ENCODE assay signal across 19 mouse cellular contexts in the genomic region with DNA sequence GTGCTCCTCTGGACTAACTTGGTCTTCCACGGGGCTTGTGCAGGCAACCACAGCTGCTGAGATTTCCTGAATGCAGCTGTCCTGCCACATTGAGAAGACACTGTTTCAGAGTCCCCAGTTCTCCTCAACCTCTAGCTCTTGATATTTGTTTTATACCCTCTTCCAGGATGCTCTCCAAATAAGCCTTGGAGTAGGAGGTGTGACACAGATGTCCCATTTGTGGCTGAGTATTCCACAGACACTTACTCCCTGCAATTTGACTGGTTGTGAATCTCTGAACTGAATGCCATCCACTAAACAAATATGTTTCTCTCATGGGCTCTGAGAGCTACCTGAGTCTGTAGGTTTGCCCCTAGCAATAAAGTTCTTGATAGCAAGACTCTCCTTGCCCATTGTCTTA.
DNase-seq lines count a peak whose midpoint lies in the region; TF ChIP-seq lines count a peak whose summit lies in the region.
"Had no signal": no experiment of that assay in that cellular context is flagged by ENCODE, and none has a peak within 500 bp of the region (broad histone marks: within the 10 kb centered on the region; RNA-seq: fewer than 3 reads in every experiment).

No protein-coding gene starts in this region.

- DNase-seq in layer of hippocampus, adult 9-11 months = peak; percentile 10
- no peak for DNase-seq in layer of hippocampus, adult 2 months (ENCODE audit: low spot score in 2 of 2)
- DNase-seq in brain, adult 2 months (ENCODE audit: low read depth, low spot score) = peak; percentile 64
- peak; percentile 62 for DNase-seq in telencephalon, adult 2 months (ENCODE audit: low read depth, low spot score)
- no peak for DNase-seq in left cerebral cortex, postnatal 36 days (ENCODE audit: low spot score in 2 of 2)
- DNase-seq: adrenal gland, adult 2 months; adrenal gland, postnatal 10 days; adrenal gland, postnatal 25 days; cerebellum, adult 11-12 months; cerebellum, adult 2 months; cerebellum, adult 9-10 months; cerebellum, postnatal 10 days; cerebellum, postnatal 36 days; embryo, embryonic 11 days had no signal

- no peak overlapping the region for H3K27ac ChIP-seq in layer of hippocampus, adult 2 months
- H3K27ac ChIP-seq: embryonic facial prominence, embryonic 13.5 days; embryonic facial prominence, embryonic 15.5 days; forebrain, embryonic 10.5 days; forebrain, embryonic 12.5 days had no signal

- H3K4me3 ChIP-seq in layer of hippocampus, adult 2 months = no peak overlapping the region
- H3K4me3 ChIP-seq: embryonic facial prominence, embryonic 13.5 days; embryonic facial prominence, embryonic 15.5 days; erythroblast, embryonic 14.5 days; forebrain, embryonic 10.5 days; forebrain, embryonic 12.5 days had no signal

- intact Hi-C loops in left cerebral cortex, postnatal 36 days (cut with DNase I) = no loop called here

- no peak for TF ChIP-seq CTCF in layer of hippocampus, adult 2 months (conservative IDR thresholded peaks at IDR 0.05)

Comparison
In these comparisons a context has a peak if more than half of its experiments do, and no peak if none do; other contexts are left out.
1. DNase-seq: peak in layer of hippocampus, adult 9-11 months (single experiment), brain, adult 2 months (single experiment) and telencephalon, adult 2 months (single experiment); none in layer of hippocampus, adult 2 months (0 of 2) and left cerebral cortex, postnatal 36 days (0 of 2).